ENCODE assay signal across 23 mouse cellular contexts in genomic region chr10:80727369-80728127, GRCm38 (mm10). TPM values are rescaled to one million over a fixed set of nuclear protein-coding genes. Genes with fewer than 3 reads are reported as not detected.
DNase-seq lines count a peak whose midpoint lies in the region; ATAC-seq and TF ChIP-seq lines count a peak whose summit lies in the region.
"Had no signal": no experiment of that assay in that cellular context is flagged by ENCODE, and none has a peak within 500 bp of the region (broad histone marks: within the 10 kb centered on the region; RNA-seq: fewer than 3 reads in every experiment).

No protein-coding gene starts in this region.

- no peaks in the 10 kb centered on the region for H3K4me1 ChIP-seq in lung, adult 2 months (ENCODE audit: control insufficient read depth, insufficient read depth, low read length)
- no peaks in the 10 kb centered on the region for H3K4me1 ChIP-seq in stomach, postnatal 0 days (replicated peaks; ENCODE audit: control insufficient read depth, insufficient read depth)
- H3K4me1 ChIP-seq: embryonic facial prominence, embryonic 15.5 days; forebrain, embryonic 12.5 days had no signal

- WGBS in lung, adult 2 months, result 77% methylated on average over 5 of the region's 5 CpGs
- 80% methylated on average over 5 of the region's 5 CpGs for WGBS in stomach, postnatal 0 days

- no peak overlapping the region for H3K9ac ChIP-seq in stomach, postnatal 0 days (ENCODE audit: low read length)
- H3K9ac ChIP-seq: embryonic facial prominence, embryonic 13.5 days; embryonic facial prominence, embryonic 15.5 days; forebrain, embryonic 12.5 days had no signal

- H3K79me2 ChIP-seq in myocyte (ENCODE audit: control insufficient read depth, insufficient read depth), result peaks cover 8% of the 10 kb centered on the region

- no peak for TF ChIP-seq POLR2A in lung, adult 2 months (IDR thresholded peaks at IDR 0.05; ENCODE audit: borderline replicate concordance, extremely low read depth, low read depth, low read length)
- TF ChIP-seq POLR2A in myocyte (IDR thresholded peaks at IDR 0.05; ENCODE audit: insufficient read length, low read depth), result no peak

- no peak for TF ChIP-seq EP300 in stomach, postnatal 0 days (optimal IDR thresholded peaks at IDR 0.05)

- ATAC-seq in stomach, postnatal 0 days (ENCODE audit: low FRiP score, low TSS enrichment), result no peak
- ATAC-seq: forebrain, embryonic 14.5 days; forebrain, embryonic 16.5 days had no signal

- H3ac ChIP-seq in myocyte (ENCODE audit: control insufficient read depth, insufficient read length), result no peak overlapping the region

- H3K4me2 ChIP-seq in myocyte (ENCODE audit: low read depth), result no peak overlapping the region
- no peak overlapping the region for H3K4me2 ChIP-seq in stomach, postnatal 0 days (replicated peaks; ENCODE audit: low read depth)
- H3K4me2 ChIP-seq: embryonic facial prominence, embryonic 13.5 days; embryonic facial prominence, embryonic 15.5 days; forebrain, embryonic 12.5 days had no signal

- no peak overlapping the region for H3K4me3 ChIP-seq in lung, adult 2 months (replicated peaks; ENCODE audit: extremely low read depth, low read depth, low read length)
- no peak overlapping the region for H3K4me3 ChIP-seq in myocyte
- H3K4me3 ChIP-seq in stomach, postnatal 0 days (ENCODE audit: low read depth, low read length), result no peak overlapping the region
- H3K4me3 ChIP-seq: embryonic facial prominence, embryonic 13.5 days; embryonic facial prominence, embryonic 15.5 days; erythroblast, embryonic 14.5 days; forebrain, embryonic 12.5 days had no signal

- H3K27me3 ChIP-seq in myocyte (ENCODE audit: control insufficient read depth, insufficient read depth, insufficient read length), result no peaks in the 10 kb centered on the region
- H3K27me3 ChIP-seq in stomach, postnatal 0 days (ENCODE audit: control insufficient read depth, insufficient read depth, low read length), result no peaks in the 10 kb centered on the region
- H3K27me3 ChIP-seq: embryonic facial prominence, embryonic 13.5 days; embryonic facial prominence, embryonic 15.5 days; forebrain, embryonic 12.5 days had no signal

- peak; percentile 40 to 51 for DNase-seq in lung, adult 18-20 months
- DNase-seq in lung, adult 2 months, result no peak
- peak; percentile 34 for DNase-seq in lung, postnatal 36 days
- DNase-seq in lung, postnatal 4 days, result no peak
- DNase-seq in stomach, postnatal 0 days (ENCODE audit: low spot score), result no peak
- DNase-seq in layer of hippocampus, postnatal 25 days (ENCODE audit: extremely low spot score in 1 of 2, low spot score in 1 of 2), result no peak
- DNase-seq: adrenal gland, adult 2 months; adrenal gland, postnatal 10 days; adrenal gland, postnatal 25 days; cerebellum, adult 11 months; cerebellum, adult 18-20 months; cerebellum, adult 8-10 months; cerebellum, adult 9-11 months; cerebellum, postnatal 14 days; cerebellum, postnatal 36 days; embryo, embryonic 11 days had no signal

- peaks cover 71% of the 10 kb centered on the region for H3K36me3 ChIP-seq in myocyte (ENCODE audit: control insufficient read depth, insufficient read depth)
- peaks cover 60% of the 10 kb centered on the region for H3K36me3 ChIP-seq in stomach, postnatal 0 days (ENCODE audit: control insufficient read depth, insufficient read depth, low read length)

- H3K27ac ChIP-seq in stomach, postnatal 0 days (replicated peaks), result 0 out of 2 replicates have a peak overlapping the region, but pooled peaks have one; percentile 13
- H3K27ac ChIP-seq: embryonic facial prominence, embryonic 13.5 days; embryonic facial prominence, embryonic 15.5 days; forebrain, embryonic 12.5 days had no signal

- H3K9me3 ChIP-seq in stomach, postnatal 0 days (ENCODE audit: control insufficient read depth, low read length), result no peaks in the 10 kb centered on the region
- H3K9me3 ChIP-seq: embryonic facial prominence, embryonic 13.5 days; embryonic facial prominence, embryonic 15.5 days; forebrain, embryonic 12.5 days had no signal

- no peak for TF ChIP-seq CTCF in lung, adult 2 months (IDR thresholded peaks at IDR 0.05; ENCODE audit: insufficient read depth, low read length)
- TF ChIP-seq CTCF in stomach, postnatal 0 days (IDR thresholded peaks at IDR 0.05; ENCODE audit: low read depth), result no peak

TF ChIP-seq in myocyte, 11 proteins besides CTCF, POLR2A, EP300 and RAD21:
- TF ChIP-seq MYOG (IDR thresholded peaks at IDR 0.05; ENCODE audit: control insufficient read depth in 1 of 3, insufficient read depth in 1 of 3, insufficient read length in 2 of 3, low read depth in 2 of 3) (peak in 2 of 3 experiments; percentile 42 to 83), SRF (IDR thresholded peaks at IDR 0.05; ENCODE audit: control insufficient read depth, insufficient read length, low read depth) (no peak), MYOD1 (IDR thresholded peaks at IDR 0.05; ENCODE audit: control insufficient read depth in 1 of 3, insufficient read length in 2 of 3, low read depth in 2 of 3) (peak in 2 of 3 experiments; percentile 68 to 75)

RNA-seq across cellular contexts. Expression of gene Ap3d1, which starts 14.5 kb away (rescaled TPM):
- 111 and 136 TPM in 2 replicates for polyA plus RNA-seq in lung, adult 2 months (2012; rRNA removed)
- polyA plus RNA-seq in myocyte (2012; fragmentation: generic; extraction: Trizol), result 68.0 TPM
- 38.7 and 42.7 TPM in 2 replicates for polyA plus RNA-seq in stomach, postnatal 0 days (2015; fragmentation: Nextera tagmentation; extraction: Ambion mirVana)
- 100 to 1,000 TPM; 128 to 143 TPM for total RNA-seq in layer of hippocampus, postnatal 25 days (2021)

RNA-seq across cellular contexts. Expression of gene Izumo4, which starts 25.6 kb away (rescaled TPM):
- 61.9 and 70.8 TPM in 2 replicates for polyA plus RNA-seq in lung, adult 2 months (2012; rRNA removed)
- 1.9 TPM for polyA plus RNA-seq in myocyte (2012; fragmentation: generic; extraction: Trizol)
- polyA plus RNA-seq in stomach, postnatal 0 days (2015; fragmentation: Nextera tagmentation; extraction: Ambion mirVana), result 14.8 and 18.0 TPM in 2 replicates
- 10 to 100 TPM; 46.4 to 61.7 TPM for total RNA-seq in layer of hippocampus, postnatal 25 days (2021)

RNA-seq across cellular contexts. Expression of gene Mob3a, which starts 25.8 kb away (rescaled TPM):
- polyA plus RNA-seq in lung, adult 2 months (2012; rRNA removed), result 51.5 and 52.4 TPM in 2 replicates
- 25.1 TPM for polyA plus RNA-seq in myocyte (2012; fragmentation: generic; extraction: Trizol)
- polyA plus RNA-seq in stomach, postnatal 0 days (2015; fragmentation: Nextera tagmentation; extraction: Ambion mirVana), result 22.9 and 23.9 TPM in 2 replicates
- total RNA-seq in layer of hippocampus, postnatal 25 days (2021), result 10 to 100 TPM; 13.0 to 13.6 TPM

RNA-seq across cellular contexts. Expression of gene Dot1l, which starts 27.5 kb away (rescaled TPM):
- 29.9 and 43.0 TPM in 2 replicates for polyA plus RNA-seq in lung, adult 2 months (2012; rRNA removed)
- 20.6 TPM for polyA plus RNA-seq in myocyte (2012; fragmentation: generic; extraction: Trizol)
- 5.4 and 6.2 TPM in 2 replicates for polyA plus RNA-seq in stomach, postnatal 0 days (2015; fragmentation: Nextera tagmentation; extraction: Ambion mirVana)
- 10 to 100 TPM; 39.9 to 60.6 TPM for total RNA-seq in layer of hippocampus, postnatal 25 days (2021)

RNA-seq across cellular contexts. Expression of gene Mknk2, which starts 49.6 kb away (rescaled TPM):
- 267 and 338 TPM in 2 replicates for polyA plus RNA-seq in lung, adult 2 months (2012; rRNA removed)
- 119 TPM for polyA plus RNA-seq in myocyte (2012; fragmentation: generic; extraction: Trizol)
- polyA plus RNA-seq in stomach, postnatal 0 days (2015; fragmentation: Nextera tagmentation; extraction: Ambion mirVana), result 55.2 and 61.7 TPM in 2 replicates
- 10 to 100 TPM; 45.0 to 50.9 TPM for total RNA-seq in layer of hippocampus, postnatal 25 days (2021)

Comparison
In these comparisons a context has a peak if more than half of its experiments do, and no peak if none do; other contexts are left out.
1. DNase-seq: peak in lung, adult 18-20 months (2 of 2) and lung, postnatal 36 days (single experiment); none in lung, adult 2 months (single experiment), lung, postnatal 4 days (0 of 2), stomach, postnatal 0 days (single experiment) and layer of hippocampus, postnatal 25 days (0 of 2).